Mouse (Mus musculus) kidney, adult 9 months (tissue): ENCODE results near the gene Rad54l.

Source experiments
- DNase-seq: peaks from one replicate; pipeline ENCODE4 v3.0.0; 2022

Gene Rad54l

DNA sequence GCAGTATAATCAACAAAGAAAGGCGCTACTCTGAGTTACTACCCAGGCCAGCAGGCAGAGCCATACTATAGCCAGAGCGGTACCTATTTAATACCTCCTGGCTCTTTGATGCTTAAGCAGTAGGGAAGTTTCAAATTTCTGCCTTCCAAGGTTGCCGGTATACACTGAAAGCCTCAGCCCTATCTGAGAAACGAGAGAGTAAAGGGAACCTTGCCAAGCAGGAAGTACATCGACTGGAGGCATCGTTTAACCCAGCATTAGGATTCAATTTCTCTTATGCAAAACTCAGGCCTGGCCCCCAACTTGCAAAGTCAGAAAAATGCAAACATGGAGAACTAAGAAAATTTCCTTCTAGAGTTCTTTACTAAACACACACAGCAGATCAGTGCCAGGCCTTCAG lies 53.4 kb downstream of the Rad54l start:
- no peak for DNase-seq

DNA sequence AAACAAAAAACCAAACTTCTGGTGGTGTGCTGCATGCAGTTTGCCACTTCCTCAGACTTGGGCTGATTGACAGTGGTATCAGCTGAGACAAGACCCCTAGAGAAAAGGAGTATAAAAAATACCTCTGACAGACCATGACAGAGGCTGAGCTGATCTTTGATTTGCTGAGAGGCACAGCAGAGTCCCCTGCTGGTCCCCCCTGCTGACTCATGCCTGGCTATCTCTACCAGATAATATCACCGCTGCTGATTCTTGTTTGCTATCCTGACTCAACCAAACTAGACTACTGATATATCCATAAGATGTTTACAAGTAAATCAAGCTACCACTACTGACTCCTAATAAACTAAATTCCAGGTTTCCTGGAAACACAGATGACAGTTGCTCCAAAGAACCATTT lies 59.6 kb downstream of the Rad54l start:
- DNase-seq, result no peak

DNA sequence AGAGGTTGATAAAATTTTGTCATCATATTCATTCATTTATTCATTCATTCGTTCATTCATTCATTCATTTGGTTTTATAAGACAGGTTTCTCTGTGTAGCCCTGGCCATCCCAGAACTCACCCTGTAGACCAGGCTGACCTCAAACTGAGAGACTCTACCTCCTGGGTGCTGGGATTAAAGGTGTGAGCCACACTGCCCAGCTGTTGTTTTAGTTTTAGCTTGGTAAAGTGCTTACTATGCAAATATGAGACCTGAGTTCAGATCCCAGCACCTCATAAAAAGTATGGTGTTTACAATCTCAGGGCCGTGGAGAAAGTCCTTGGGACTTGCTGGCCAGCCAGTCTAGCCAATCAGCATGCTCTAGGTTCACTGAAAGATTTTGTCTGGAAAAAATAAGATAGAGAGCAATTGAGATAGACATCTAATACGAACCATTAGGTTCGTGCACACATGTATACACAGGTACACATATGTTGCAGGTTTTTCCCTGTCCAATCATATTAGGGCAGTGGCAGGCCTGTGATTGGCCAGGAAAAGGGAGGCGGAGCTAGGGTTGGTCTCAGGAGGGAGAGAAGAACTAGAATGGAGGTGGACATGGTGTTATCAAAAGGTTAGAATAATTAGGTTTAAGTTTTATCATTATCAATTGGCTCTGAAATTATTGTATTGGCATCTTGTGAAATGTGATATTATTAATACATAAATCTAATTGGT lies 64.3 kb downstream of the Rad54l start:
- DNase-seq, result no peak

DNA sequence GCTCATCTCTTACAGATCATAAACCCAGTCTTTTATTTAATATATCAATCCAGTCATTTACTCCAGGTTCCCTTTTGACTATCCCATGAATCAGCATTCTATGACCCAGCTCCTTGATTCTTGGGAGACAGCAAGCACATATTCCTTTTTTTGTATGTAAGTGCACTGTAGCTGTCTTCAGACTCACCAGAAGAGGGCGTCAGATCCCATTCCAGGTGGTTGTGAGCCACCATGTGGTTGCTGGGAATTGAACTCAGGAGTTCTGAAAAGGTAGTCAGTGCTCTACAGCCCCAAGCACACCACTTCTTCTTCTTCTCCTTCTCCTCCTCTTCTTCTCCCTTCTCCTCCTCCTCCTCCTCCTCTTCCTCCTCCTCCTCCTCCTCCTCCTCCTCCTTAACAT lies 65.9 kb downstream of the Rad54l start:
- no peak for DNase-seq

DNA sequence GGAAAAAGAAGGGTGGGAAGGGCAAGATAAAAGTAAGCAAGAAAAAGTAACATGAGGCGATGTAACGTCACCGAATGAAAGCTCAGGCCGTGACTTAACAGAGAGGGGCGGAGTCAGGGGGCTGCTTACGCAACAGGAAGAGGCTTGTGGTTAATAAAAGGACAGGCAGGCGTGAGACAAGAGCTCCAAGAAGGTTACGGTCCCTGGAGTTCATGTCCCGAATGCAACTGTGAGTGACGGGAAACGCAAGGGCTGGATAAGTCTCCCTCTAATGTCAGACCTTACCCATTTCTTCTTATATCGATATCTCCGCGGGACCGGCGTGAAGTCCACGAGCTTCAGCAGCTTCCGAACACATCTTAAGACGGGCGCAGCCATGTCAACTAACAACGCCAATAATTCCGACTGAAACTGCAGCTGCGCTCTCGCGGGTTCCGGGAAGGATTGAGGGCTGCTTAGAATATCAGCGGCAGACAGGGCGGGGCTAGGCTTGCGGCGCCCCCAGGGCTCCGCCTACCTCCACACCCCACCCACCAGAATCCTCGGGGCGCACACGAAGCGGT lies 70.0 kb downstream of the Rad54l start, which contains the start of gene Nsun4:
Nsun4 (minus strand) TSS at position 478 of the 563 bp plus-strand sequence.
- DNase-seq, result peak; percentile 95

DNA sequence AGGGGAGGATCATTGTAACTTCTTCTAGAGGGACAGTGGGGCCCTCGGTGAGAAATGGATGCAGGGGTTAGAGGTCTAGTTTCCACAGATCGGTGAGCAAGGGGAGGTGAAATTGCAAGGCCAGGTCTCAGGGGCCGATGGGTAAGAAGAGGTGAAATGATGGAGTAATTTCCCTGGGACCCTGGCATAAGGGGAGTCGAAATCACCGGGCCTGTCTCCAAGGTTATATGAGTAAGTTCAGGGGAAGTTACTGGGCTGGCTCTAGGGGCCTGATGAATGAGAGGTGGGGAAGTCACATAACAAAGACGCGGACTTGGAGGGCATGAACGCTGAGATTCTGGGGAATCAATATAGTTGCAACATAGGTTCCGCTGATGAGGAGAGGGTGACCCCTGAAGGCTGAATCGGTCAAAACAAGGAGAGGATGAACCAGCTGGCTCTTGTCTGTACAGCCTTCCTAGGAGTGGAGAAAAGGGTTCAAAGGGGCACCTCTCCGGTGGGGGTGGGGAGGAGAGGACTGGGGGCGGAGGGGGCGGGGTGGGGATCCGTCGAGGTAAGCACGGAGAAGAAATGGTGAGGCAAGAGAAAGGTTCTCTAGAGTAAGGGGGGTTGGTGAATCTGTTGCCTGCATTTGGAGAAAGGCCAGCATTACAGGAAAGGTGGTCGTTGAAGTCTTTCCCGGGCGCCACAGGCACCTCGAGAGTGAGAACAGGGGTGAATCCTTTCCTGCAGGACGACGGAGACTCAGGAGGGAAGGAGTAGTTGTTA lies 70.8 kb downstream of the Rad54l start:
- peak; percentile 76 for DNase-seq

DNA sequence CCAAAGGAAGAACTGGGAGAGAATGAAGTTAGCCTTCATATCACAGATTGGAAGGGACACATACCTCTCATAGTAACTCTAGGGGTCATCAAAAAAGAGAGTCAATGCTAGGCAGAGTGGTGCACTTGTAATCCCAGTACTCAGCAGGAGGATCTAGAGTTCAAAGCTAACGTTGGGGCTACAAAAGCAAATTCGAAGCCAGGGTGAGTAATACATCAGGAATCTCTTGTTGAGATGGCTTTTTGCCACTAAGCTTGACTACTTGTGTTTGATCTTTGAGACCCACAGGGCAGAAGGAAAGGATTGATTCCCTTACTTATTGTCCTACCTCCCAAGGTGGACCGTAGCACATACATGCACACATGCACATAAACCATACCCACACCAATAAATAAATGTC lies 74.3 kb downstream of the Rad54l start:
- DNase-seq, result no peak

DNA sequence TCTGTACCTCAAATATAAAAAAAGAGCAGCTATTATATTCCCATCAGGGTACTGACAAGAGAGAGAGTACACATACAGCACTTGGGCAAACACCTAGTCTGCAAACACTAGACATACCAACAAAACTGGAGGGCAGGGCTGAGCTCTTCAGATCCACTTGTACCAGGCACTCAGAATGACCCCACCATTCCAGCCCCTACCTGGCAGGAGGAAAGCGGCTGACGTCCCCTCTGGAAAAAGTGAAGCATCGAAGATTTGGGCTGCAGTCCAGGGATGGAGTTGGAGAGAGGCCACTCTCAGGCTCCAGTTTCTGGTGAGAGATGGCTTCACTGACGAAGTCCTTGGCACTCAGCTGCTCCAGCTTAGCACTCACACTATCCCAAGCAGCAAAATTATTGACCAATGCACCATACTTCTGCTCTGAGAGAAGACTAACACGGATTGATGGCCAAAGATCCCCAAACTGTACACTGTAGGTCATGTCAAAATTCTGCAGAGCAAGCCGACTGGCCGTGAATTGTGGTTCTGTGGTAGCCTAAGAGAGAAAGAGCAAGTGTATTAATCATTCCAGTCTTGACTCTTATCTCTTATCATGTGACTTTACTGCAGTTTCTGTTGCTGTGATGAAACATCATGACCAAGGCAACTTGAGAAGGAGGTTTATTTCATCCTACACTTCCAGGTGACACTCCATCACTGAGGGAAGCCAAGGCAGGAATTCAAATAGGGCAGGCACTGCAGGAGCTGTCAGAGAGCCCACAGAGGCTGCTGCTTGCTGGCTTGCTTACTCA lies 75.2 kb downstream of the Rad54l start:
- DNase-seq, result no peak

DNA sequence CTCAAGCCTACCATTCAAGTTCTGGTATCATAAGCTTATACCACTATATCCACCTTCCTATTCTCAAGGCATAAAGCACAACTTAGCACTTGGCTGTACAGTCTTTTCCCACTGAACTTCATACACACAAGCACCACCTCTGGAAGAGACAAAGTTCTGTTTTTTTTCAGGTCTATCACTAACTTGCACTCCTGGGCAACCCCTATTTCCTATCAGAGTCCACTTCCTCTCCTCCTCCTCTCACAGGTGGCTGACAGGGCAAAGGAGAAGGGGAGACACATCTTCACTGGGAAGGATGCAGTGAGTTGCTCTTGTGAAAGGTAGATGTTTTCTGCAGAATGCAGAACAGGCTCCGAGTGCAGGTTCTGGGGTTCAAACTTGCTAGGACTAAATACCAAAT lies 75.8 kb downstream of the Rad54l start:
- no peak for DNase-seq

DNA sequence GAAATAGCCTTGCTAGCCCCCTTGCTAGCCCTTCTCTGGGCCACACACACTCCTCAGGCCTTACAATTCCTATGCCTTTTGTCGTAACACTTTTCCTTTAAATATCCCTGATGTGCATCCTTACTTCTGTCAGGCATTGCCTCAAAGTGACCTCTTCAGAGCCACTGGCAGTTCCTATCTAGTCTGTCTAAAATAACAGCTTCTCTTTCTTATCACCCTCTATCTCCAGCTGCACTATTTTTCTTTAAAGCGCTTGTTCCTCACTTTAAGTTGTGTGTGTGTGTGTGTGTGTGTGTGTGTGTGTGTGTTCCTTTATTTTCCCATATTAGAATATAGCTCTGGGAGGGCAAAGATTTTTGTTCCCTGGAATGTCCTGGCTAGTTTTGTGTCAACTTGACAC lies 76.9 kb downstream of the Rad54l start:
- no peak for DNase-seq
